Mouse (Mus musculus) heart, embryonic 12.5 days (tissue): ENCODE results near the gene Ildr2. TPM values are rescaled to one million over a fixed set of nuclear protein-coding genes. Genes with fewer than 3 reads are reported as not detected.

Source experiments
- ATAC-seq: fragments of 200-750 bp; cut with Nextera tagmentation; 2 replicates; pipeline ENCODE4 v1.8.0; 2017; ENCODE audit warnings: moderate TSS enrichment, moderate library complexity; ENCODE audit not compliant: insufficient number of reproducible peaks, low FRiP score
- H3K27ac ChIP-seq: fragments of 300-500 bp; sonication (generic); 2 replicates; pipeline ENCODE4 v1.5.1; 2016; ENCODE audit warnings: mild to moderate bottlenecking, moderate library complexity; ENCODE audit not compliant: poor library complexity, severe bottlenecking
- H3K27me3 ChIP-seq: fragments of 300-500 bp; sonication (generic); replicated peaks from 2 replicates; pipeline ENCODE4 v1.6.1; 2016; ENCODE audit warnings: mild to moderate bottlenecking, moderate library complexity
- H3K36me3 ChIP-seq: fragments of 300-500 bp; sonication (generic); 2 replicates; pipeline ENCODE4 v1.6.1; 2016; ENCODE audit warnings: mild to moderate bottlenecking, moderate library complexity
- H3K4me1 ChIP-seq: fragments of 300-500 bp; sonication (generic); replicated peaks from 2 replicates; pipeline ENCODE4 v1.6.1; 2016; ENCODE audit warnings: mild to moderate bottlenecking
- H3K4me2 ChIP-seq: fragments of 300-500 bp; sonication (generic); 2 replicates; pipeline ENCODE4 v1.6.1; 2016; ENCODE audit warnings: mild to moderate bottlenecking, moderate library complexity
- H3K4me3 ChIP-seq: fragments of 300-500 bp; sonication (generic); 2 replicates; pipeline ENCODE4 v1.5.1; 2016; ENCODE audit warnings: mild to moderate bottlenecking
- H3K9ac ChIP-seq: fragments of 300-500 bp; sonication (generic); 2 replicates; pipeline ENCODE4 v1.6.1; 2016; ENCODE audit warnings: mild to moderate bottlenecking, moderate library complexity
- H3K9me3 ChIP-seq: fragments of 300-500 bp; sonication (generic); replicated peaks from 2 replicates; pipeline ENCODE4 v1.6.1; 2016; ENCODE audit warnings: mild to moderate bottlenecking, moderate library complexity
- WGBS: fragments of 180-500 bp; shearing (Covaris S2); methylation state at CpG from one replicate; pipeline ENCODE4 v1.1.7; 2016; 5-methylcytosine and 5-hydroxymethylcytosine counted together
- polyA plus RNA-seq: library from polyadenylated mRNA; unstranded; fragments of >200 nt; fragmentation: Nextera tagmentation; extraction: Ambion mirVana; gene quantifications from 2 replicates; pipeline ENCODE4 v1.2.1, GENCODE M21; 2016

Ildr2 gene
- 2.1 and 2.2 TPM in 2 replicates for polyA plus RNA-seq

DNA sequence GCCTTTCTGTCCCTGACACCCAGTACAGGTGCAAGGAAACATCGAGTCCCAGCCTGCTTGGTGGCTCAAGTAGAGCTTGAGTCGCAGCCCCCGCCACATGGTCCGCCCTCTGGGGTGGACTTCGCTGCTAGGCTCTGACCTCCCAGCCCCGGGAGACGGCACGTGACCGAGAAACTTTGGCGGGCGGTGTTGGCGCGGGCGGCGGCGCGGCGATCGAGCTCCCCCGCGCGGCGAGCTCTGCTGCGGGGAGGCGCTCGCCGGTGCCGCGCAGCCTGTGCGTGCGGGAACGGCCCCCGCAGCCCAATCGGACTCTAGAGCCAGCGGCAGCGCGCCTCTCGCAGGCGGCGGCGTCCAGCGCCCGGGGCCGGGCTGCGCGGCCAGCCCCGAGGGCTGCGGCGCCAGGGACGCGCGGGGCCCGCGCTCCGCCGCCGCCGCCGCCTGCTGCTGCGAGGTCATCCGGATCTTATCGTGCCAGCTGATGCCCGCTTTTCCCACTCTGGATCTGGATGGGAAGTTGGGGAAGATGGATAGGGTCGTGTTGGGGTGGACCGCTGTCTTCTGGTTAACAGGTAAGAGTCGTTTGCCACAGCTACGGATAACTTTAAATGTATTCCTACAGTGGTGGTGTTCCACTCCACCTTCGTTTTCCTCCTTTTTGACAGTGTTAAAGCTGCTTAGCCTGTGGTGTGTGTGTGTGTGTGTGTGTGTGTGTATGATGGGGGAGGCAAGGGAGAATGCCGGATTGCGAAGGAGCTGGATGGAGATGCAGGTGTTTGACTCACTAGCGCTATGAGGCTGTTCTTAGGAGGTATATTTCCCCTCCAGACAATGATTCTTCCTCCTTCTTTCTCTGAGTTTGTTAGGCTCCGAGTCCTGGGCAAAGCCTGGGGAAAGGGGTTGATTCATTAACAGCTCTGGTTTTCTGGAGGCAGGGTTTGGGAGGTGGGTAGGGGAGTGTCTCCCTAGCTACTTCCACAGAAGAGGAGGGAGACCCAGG lies at the start of gene Ildr2:
TSS of gene Ildr2 (plus strand) at position 242 of the 997 bp plus-strand sequence.
- H3K4me2 ChIP-seq, result peak within 1 kb of the TSS; percentile 94
- H3K9ac ChIP-seq, result peak within 1 kb of the TSS; percentile 71
- 1% methylated on average over 72 of the region's 72 CpGs for WGBS
- peaks cover 64% of the 10 kb centered on the region for H3K27me3 ChIP-seq
- no peak within 1 kb of the TSS for H3K27ac ChIP-seq
- no peaks in the 10 kb centered on the region for H3K36me3 ChIP-seq
- no peaks in the 10 kb centered on the region for H3K9me3 ChIP-seq
- ATAC-seq, result peak; percentile 60; the same call in 1 of the 2 replicates
- H3K4me1 ChIP-seq, result peaks cover 21% of the 10 kb centered on the region; the same call in 1 of the 2 replicates
- peak within 1 kb of the TSS; percentile 65 for H3K4me3 ChIP-seq

DNA sequence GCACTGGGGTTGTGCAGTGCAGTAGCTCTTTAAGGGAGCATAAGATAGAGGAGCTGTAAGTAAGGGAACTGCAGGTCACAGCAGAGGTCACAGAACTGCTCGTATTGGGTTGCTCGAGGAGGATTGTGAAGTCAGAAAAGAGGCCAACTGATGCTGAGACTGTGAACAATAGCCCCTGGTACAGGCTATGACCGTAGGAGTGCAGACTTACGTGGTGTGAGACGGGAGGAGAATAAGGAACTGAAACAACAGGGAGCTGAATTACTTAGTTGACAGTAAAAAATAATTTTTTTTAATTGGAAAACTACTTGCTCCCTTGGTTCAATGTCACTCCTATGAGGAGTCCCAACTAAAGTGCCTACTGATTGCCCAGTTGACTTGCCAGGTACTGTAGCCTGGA lies 49.8 kb upstream of the Ildr2 start:
- ATAC-seq, result no peak
- Histone ChIP-seq H3K4me2 (no peak overlapping the region), H3K4me3 (no peak overlapping the region), H3K36me3 (no peaks in the 10 kb centered on the region), H3K9ac (no peak overlapping the region), H3K9me3 (no peaks in the 10 kb centered on the region), H3K27me3 (no peaks in the 10 kb centered on the region), H3K27ac (no peak overlapping the region), H3K4me1 (no peaks in the 10 kb centered on the region)
- 53% methylated on average over 5 of the region's 5 CpGs for WGBS

DNA sequence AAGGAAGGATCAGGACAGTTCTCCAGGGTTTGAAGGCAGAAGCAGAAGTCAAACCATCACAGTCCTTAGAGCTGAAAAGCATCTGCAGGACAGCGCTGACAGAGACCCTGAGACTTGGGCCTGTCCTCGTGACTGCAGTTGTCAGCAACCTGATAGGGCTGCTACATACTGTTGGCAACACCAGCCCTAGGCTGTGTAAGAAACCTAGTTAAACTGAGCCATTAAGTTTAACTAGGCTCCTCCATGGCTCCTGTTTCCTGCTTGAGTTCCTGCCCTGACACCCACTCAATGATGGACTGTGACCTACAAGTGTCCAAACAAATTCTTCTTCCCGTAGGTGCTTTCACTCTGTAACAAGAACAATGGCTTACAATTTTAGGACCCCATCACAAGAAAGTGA lies 48.8 kb upstream of the Ildr2 start:
- Histone ChIP-seq H3K27ac (no peak overlapping the region), H3K4me2 (no peak overlapping the region), H3K4me1 (no peaks in the 10 kb centered on the region), H3K36me3 (no peaks in the 10 kb centered on the region), H3K9me3 (no peaks in the 10 kb centered on the region), H3K9ac (no peak overlapping the region), H3K4me3 (no peak overlapping the region), H3K27me3 (no peaks in the 10 kb centered on the region)
- WGBS, result 49% methylated on average over 3 of the region's 3 CpGs
- no peak for ATAC-seq

DNA sequence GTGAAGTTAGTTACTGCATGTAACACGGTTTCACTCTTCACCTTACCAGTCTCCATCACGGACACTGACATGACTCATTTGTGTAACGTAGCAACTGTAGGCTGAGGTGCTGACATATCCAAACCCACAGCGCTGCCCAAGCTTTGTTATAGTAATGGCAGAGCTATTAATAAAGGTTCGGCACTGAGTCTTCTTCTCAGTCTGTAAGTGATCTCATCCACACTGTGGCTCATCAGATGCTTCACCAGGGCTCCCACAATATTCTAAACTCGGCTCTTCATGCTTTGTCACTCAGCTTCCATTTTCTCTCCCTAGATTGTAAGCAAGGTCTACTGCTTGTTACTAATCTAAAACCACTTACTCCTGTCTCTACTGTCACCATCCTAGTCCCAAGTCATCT lies 44.6 kb upstream of the Ildr2 start:
- no peak overlapping the region for H3K9ac ChIP-seq
- ATAC-seq, result no peak
- no peak overlapping the region for H3K4me2 ChIP-seq
- H3K9me3 ChIP-seq, result no peaks in the 10 kb centered on the region
- no peak overlapping the region for H3K4me3 ChIP-seq
- no peaks in the 10 kb centered on the region for H3K27me3 ChIP-seq
- no peak overlapping the region for H3K27ac ChIP-seq
- H3K4me1 ChIP-seq, result no peaks in the 10 kb centered on the region
- H3K36me3 ChIP-seq, result no peaks in the 10 kb centered on the region
- 64% methylated on average over 6 of the region's 6 CpGs for WGBS

DNA sequence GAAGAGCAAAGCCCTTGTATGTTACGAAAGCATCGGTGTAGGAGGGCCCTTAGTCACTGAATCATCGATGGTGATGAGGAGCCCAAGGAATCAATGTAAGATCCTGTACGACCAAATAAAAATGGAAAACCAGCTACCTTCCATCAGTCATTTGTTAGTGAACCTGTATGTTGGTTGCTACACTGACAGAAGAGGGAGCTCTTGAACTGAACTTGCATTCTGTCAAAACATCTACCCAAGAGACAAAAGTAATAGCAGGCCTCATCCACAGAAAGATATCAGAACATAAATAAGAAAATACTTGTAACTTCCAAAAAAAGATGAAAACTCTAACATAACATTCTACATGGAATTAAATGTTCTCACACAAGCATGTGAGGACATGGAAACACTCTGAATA lies 39.8 kb upstream of the Ildr2 start:
- Histone ChIP-seq H3K9ac (no peak overlapping the region), H3K4me2 (no peak overlapping the region), H3K9me3 (no peaks in the 10 kb centered on the region), H3K4me1 (no peaks in the 10 kb centered on the region), H3K36me3 (no peaks in the 10 kb centered on the region), H3K4me3 (no peak overlapping the region), H3K27me3 (no peaks in the 10 kb centered on the region), H3K27ac (no peak overlapping the region)
- 80% methylated on average over 4 of the region's 4 CpGs for WGBS
- no peak for ATAC-seq

DNA sequence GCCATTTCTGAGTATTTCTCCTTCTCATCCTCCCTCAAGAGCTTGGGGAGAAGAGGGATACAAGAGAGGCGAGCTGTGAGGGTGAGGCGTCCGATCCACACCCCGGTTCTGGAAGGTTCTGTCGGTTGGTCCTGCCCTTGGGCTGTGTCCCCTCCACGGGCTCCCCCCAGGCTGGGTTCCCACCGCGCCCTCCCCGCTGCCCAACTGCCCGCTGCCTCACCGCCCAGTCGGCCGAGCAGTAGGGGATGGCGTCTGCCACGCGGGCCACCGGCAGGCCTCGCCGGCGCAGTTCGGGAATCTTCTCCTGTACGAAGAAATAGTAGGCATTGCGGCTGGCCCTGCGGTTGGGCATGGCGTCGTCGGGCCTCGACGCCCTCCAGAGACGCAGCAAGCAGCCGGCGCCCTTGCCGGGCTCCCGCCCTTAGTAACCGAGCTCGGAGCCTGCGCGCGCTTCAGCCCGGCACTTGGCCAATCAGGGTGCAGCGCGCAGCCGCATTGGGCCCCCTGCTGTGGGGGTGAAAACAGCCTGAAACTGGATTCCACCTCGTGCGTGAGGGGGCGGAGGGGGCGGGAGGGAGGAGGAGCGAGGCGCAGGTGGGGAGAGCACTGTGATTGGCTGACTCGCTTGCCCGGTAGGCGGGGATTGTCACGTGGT lies 15.5 kb upstream of the Ildr2 start, which contains the start of gene Mael:
TSS of gene Mael (minus strand) at position 433 of the 655 bp plus-strand sequence.
- Histone ChIP-seq H3K36me3 (no peaks in the 10 kb centered on the region), H3K4me3 (no peak within 1 kb of the TSS), H3K27ac (no peak within 1 kb of the TSS), H3K9me3 (peaks cover 9% of the 10 kb centered on the region), H3K4me1 (no peaks in the 10 kb centered on the region), H3K4me2 (no peak within 1 kb of the TSS), H3K9ac (no peak within 1 kb of the TSS), H3K27me3 (no peaks in the 10 kb centered on the region)
- 0 out of 2 replicates have a peak, but pooled peaks have one; percentile 11 for ATAC-seq
- WGBS, result 71% methylated on average over 53 of the region's 53 CpGs

DNA sequence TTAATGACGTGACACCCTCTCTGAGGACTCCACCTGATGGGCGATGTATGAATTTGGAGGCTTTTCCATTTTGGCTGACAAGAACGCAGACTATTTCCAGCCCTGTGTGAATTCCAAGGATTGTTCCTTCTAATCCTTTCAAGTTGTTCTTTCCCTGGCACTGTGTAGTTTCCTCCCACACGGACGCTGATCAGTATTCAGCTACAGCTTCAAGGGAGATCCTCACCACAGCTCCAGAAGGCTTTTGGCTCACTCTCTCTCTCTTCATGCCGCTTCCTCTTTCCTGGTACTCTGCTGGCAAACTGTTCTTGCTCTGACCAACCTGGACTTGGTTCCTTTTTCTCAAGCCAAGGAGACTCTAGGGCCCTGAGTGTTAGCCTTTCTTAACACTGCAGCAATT lies 9.7 kb upstream of the Ildr2 start:
- Histone ChIP-seq H3K4me1 (no peaks in the 10 kb centered on the region), H3K4me2 (no peak overlapping the region), H3K27ac (no peak overlapping the region), H3K27me3 (no peaks in the 10 kb centered on the region), H3K9me3 (no peaks in the 10 kb centered on the region), H3K36me3 (no peaks in the 10 kb centered on the region), H3K9ac (no peak overlapping the region), H3K4me3 (no peak overlapping the region)
- 70% methylated on average over 6 of the region's 6 CpGs for WGBS
- no peak for ATAC-seq

DNA sequence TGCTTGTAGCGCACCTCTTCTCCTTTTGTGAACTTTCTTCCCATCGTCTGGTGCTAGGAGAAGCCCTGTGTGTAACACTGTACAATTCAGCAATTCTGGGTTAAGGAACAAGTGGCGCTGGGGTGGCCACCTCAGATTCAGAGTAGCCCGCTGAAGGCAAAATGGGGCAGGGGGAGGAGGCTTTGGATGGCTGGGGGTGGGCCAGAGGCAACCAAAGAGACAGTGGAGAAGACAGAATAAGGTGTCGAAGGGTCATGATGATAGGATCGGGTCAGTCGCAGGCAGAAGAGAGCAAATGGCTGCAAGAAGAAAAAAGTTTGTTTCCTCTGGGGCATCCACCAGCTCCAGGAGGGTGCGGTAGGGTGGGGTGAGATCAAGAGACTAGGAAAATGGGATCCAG lies 1.2 kb downstream of the Ildr2 start:
- ATAC-seq, result no peak
- Histone ChIP-seq H3K4me1 (peaks cover 21% of the 10 kb centered on the region; the same call in 1 of the 2 replicates), H3K4me3 (peak overlapping the region; percentile 65; the same call in 1 of the 2 replicates), H3K9me3 (no peaks in the 10 kb centered on the region), H3K4me2 (peak overlapping the region; percentile 94), H3K9ac (no peak overlapping the region), H3K36me3 (no peaks in the 10 kb centered on the region), H3K27me3 (peaks cover 64% of the 10 kb centered on the region), H3K27ac (no peak overlapping the region)
- WGBS, result 32% methylated on average over 8 of the region's 8 CpGs

DNA sequence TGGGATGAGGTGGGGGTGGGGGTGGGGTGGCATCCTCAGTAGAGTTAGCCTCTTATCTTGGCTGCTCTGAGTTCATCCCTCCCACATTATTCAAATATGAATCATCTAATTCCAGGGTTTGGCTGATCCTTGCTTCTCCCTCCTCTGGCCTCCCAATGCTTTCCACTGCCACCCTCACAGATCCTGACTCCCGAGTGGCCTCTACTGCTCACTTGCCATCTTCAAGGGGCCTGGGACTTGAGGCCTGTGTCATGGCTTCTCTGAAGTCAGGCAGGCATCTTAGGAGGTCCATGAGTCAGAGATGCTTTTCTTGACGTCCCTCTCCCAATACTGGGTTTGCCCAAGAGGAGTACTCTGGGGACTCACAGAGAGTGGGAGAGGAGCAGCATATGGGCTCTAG lies 1.7 kb downstream of the Ildr2 start:
- 25% methylated on average over 2 of the region's 2 CpGs for WGBS
- ATAC-seq, result no peak
- Histone ChIP-seq H3K9me3 (no peaks in the 10 kb centered on the region), H3K27me3 (peaks cover 64% of the 10 kb centered on the region), H3K4me2 (no peak overlapping the region), H3K27ac (no peak overlapping the region), H3K4me3 (no peak overlapping the region), H3K36me3 (no peaks in the 10 kb centered on the region), H3K9ac (no peak overlapping the region), H3K4me1 (peaks cover 21% of the 10 kb centered on the region; the same call in 1 of the 2 replicates)

DNA sequence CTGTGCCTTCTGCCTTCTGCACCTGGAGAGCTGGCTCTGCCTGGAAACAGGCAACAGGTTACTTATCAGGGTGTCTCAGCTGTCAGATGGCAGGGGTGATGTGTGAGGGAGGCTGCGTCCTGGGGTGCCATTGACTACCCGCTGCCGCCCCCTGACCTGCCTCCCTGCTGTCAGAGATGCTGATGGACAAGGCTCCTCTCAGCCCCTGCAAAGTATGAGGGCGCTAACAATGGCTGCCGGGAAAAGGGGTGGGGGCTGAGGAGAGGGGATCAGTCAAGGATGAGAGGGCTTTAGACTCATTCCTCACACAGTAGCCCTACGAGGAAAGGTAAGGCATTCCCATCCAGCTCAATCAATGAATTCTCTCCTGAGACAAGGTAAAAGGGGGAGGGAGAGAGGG lies 2.4 kb downstream of the Ildr2 start:
- no peak overlapping the region for H3K4me3 ChIP-seq
- H3K27me3 ChIP-seq, result peaks cover 64% of the 10 kb centered on the region
- H3K36me3 ChIP-seq, result no peaks in the 10 kb centered on the region
- 5% methylated on average over 6 of the region's 6 CpGs for WGBS
- ATAC-seq, result no peak
- H3K4me2 ChIP-seq, result no peak overlapping the region
- no peak overlapping the region for H3K9ac ChIP-seq
- H3K4me1 ChIP-seq, result peaks cover 21% of the 10 kb centered on the region; the same call in 1 of the 2 replicates
- no peak overlapping the region for H3K27ac ChIP-seq
- H3K9me3 ChIP-seq, result no peaks in the 10 kb centered on the region

DNA sequence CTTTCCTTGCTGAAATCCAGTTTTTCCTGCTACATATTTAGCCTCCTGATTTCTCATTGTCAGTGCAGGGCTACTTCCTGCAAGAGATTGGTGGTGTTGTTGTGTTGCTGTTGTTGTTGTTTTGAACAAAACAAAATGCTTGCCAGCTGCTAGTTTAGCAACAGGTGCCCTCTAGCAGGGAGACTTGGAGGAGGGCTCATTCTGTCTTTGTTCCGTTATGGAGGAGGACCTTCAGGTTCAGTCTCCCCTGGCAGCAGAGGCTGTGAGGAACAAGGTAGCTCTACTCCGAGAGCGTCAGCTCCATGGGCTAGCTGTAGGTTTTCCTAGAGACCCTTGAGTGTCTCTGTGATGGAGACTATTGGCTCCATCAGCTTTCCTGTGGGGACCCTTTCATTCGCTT lies 3.0 kb downstream of the Ildr2 start:
- Histone ChIP-seq H3K27ac (no peak overlapping the region), H3K9me3 (no peaks in the 10 kb centered on the region), H3K4me1 (peaks cover 21% of the 10 kb centered on the region; the same call in 1 of the 2 replicates), H3K27me3 (peaks cover 60% of the 10 kb centered on the region), H3K9ac (no peak overlapping the region), H3K36me3 (no peaks in the 10 kb centered on the region), H3K4me2 (no peak overlapping the region), H3K4me3 (no peak overlapping the region)
- no peak for ATAC-seq
- WGBS, result 66% methylated on average over 4 of the region's 4 CpGs
